Mouse (Mus musculus): ENCODE results near the gene Mrpl23. TPM values are rescaled to one million over a fixed set of nuclear protein-coding genes. Genes with fewer than 3 reads are reported as not detected.

The Mrpl23 gene
- 3.2 TPM for polyA plus RNA-seq (2014; fragmentation: Illumina TruSeq; extraction: RNeasy Lipid Tissue Mini Kit (QIAGEN cat#74804); ENCODE audit: low read depth, low replicate concordance)

GRCm38 (mm10) chr7:142532671-142533058, at the start of gene Mrpl23:
Gene Mrpl23, plus strand, starts transcription at chr7:142532686.

GRCm38 (mm10) chr7:142498575-142498974, 33.9 kb upstream of the Mrpl23 start, which contains the start of gene Tnnt3:
Gene Tnnt3, plus strand, starts transcription at chr7:142498836.

Other genes with a start within 250 kb of the Mrpl23 start
- gene Krtap5-1, start 235.6 kb upstream of the Mrpl23 start, polyA plus RNA-seq (2014; fragmentation: Illumina TruSeq; extraction: RNeasy Lipid Tissue Mini Kit (QIAGEN cat#74804); ENCODE audit: low read depth, low replicate concordance), result not detected
- not detected for gene Krtap5-4, start 229.1 kb upstream of the Mrpl23 start, polyA plus RNA-seq (2014; fragmentation: Illumina TruSeq; extraction: RNeasy Lipid Tissue Mini Kit (QIAGEN cat#74804); ENCODE audit: low read depth, low replicate concordance)
- gene Ifitm10, start 158.9 kb upstream of the Mrpl23 start, polyA plus RNA-seq (2014; fragmentation: Illumina TruSeq; extraction: RNeasy Lipid Tissue Mini Kit (QIAGEN cat#74804); ENCODE audit: low read depth, low replicate concordance), result not detected
- 31.1 TPM for gene Gm49369, start 150.0 kb upstream of the Mrpl23 start, polyA plus RNA-seq (2014; fragmentation: Illumina TruSeq; extraction: RNeasy Lipid Tissue Mini Kit (QIAGEN cat#74804); ENCODE audit: low read depth, low replicate concordance)
- 97.6 TPM for gene Ctsd, start 144.6 kb upstream of the Mrpl23 start, polyA plus RNA-seq (2014; fragmentation: Illumina TruSeq; extraction: RNeasy Lipid Tissue Mini Kit (QIAGEN cat#74804); ENCODE audit: low read depth, low replicate concordance)
- not detected for gene Syt8, start 97.8 kb upstream of the Mrpl23 start, polyA plus RNA-seq (2014; fragmentation: Illumina TruSeq; extraction: RNeasy Lipid Tissue Mini Kit (QIAGEN cat#74804); ENCODE audit: low read depth, low replicate concordance)
- 4.4 TPM for gene Tnni2, start 90.9 kb upstream of the Mrpl23 start, polyA plus RNA-seq (2014; fragmentation: Illumina TruSeq; extraction: RNeasy Lipid Tissue Mini Kit (QIAGEN cat#74804); ENCODE audit: low read depth, low replicate concordance)
- 3.0 TPM for gene Lsp1, start 71.9 kb upstream of the Mrpl23 start, polyA plus RNA-seq (2014; fragmentation: Illumina TruSeq; extraction: RNeasy Lipid Tissue Mini Kit (QIAGEN cat#74804); ENCODE audit: low read depth, low replicate concordance)
- gene Tnnt3, start 33.9 kb upstream of the Mrpl23 start, polyA plus RNA-seq (2014; fragmentation: Illumina TruSeq; extraction: RNeasy Lipid Tissue Mini Kit (QIAGEN cat#74804); ENCODE audit: low read depth, low replicate concordance), result 37.0 TPM
- gene Igf2, start 134.1 kb downstream of the Mrpl23 start, polyA plus RNA-seq (2014; fragmentation: Illumina TruSeq; extraction: RNeasy Lipid Tissue Mini Kit (QIAGEN cat#74804); ENCODE audit: low read depth, low replicate concordance), result 12.1 TPM
- not detected for gene Gm49394, start 137.3 kb downstream of the Mrpl23 start, polyA plus RNA-seq (2014; fragmentation: Illumina TruSeq; extraction: RNeasy Lipid Tissue Mini Kit (QIAGEN cat#74804); ENCODE audit: low read depth, low replicate concordance)
- not detected for gene Ins2, start 210.7 kb downstream of the Mrpl23 start, polyA plus RNA-seq (2014; fragmentation: Illumina TruSeq; extraction: RNeasy Lipid Tissue Mini Kit (QIAGEN cat#74804); ENCODE audit: low read depth, low replicate concordance)